Mouse (Mus musculus) liver, embryonic 16.5 days (tissue): ENCODE data around the gene Jup. TPM values are rescaled to one million over a fixed set of nuclear protein-coding genes. Genes with fewer than 3 reads are reported as not detected.
"Not testable (repeated sequence)": the region's sequence is repeated elsewhere in the genome, so short reads cannot be mapped to it uniquely, and the experiment has no call there.

Source experiments
- ATAC-seq: fragments of 200-750 bp; cut with Nextera tagmentation; 2 replicates; pipeline ENCODE4 v1.8.0; 2017; ENCODE audit warnings: low read depth, mild to moderate bottlenecking, moderate number of reproducible peaks, moderate library complexity
- H3K27ac ChIP-seq: fragments of 300-500 bp; sonication (generic); 2 replicates; pipeline ENCODE4 v1.5.1; 2014; ENCODE audit warnings: mild to moderate bottlenecking, low read length
- H3K27me3 ChIP-seq: fragments of 300-500 bp; sonication (generic); 2 replicates; pipeline ENCODE4 v1.6.1; 2014; ENCODE audit warnings: low read depth, low read length, mixed read lengths; ENCODE audit not compliant: control insufficient read depth, insufficient read depth
- H3K36me3 ChIP-seq: fragments of 300-500 bp; sonication (generic); 2 replicates; pipeline ENCODE4 v1.6.1; 2014; ENCODE audit warnings: mild to moderate bottlenecking; ENCODE audit not compliant: control insufficient read depth, insufficient read depth
- H3K4me1 ChIP-seq: fragments of 300-500 bp; sonication (generic); 2 replicates; pipeline ENCODE4 v1.6.1; 2014; ENCODE audit warnings: low read depth, low read length, mixed read lengths; ENCODE audit not compliant: control insufficient read depth
- H3K4me2 ChIP-seq: fragments of 300-500 bp; sonication (generic); 2 replicates; pipeline ENCODE4 v1.6.1; 2014; ENCODE audit warnings: low read depth, low read length, mixed read lengths
- H3K4me3 ChIP-seq: fragments of 300-500 bp; sonication (generic); 2 replicates; pipeline ENCODE4 v1.5.1; 2014; ENCODE audit warnings: low read depth, mild to moderate bottlenecking, low read length
- H3K9ac ChIP-seq: fragments of 300-500 bp; sonication (generic); 2 replicates; pipeline ENCODE4 v1.6.1; 2014; ENCODE audit warnings: low read depth, low read length
- H3K9me3 ChIP-seq: fragments of 300-500 bp; sonication (generic); replicated peaks from 2 replicates; pipeline ENCODE4 v1.6.1; 2016; ENCODE audit warnings: low read length; ENCODE audit not compliant: control insufficient read depth
- WGBS: fragments of 180-500 bp; shearing (Covaris S2); extraction: QIAGEN DNeasy Blood & Tissue Kit; methylation state at CpG from one replicate; pipeline ENCODE4 v1.1.7; 2014; ENCODE audit not compliant: insufficient replicate concordance; 5-methylcytosine and 5-hydroxymethylcytosine counted together
- polyA plus RNA-seq: library from polyadenylated mRNA; unstranded; fragments of >200 nt; fragmentation: Nextera tagmentation; extraction: Ambion mirVana; gene quantifications from 2 replicates; pipeline ENCODE4 v1.2.1, GENCODE M21; 2015

The Jup gene
- polyA plus RNA-seq, 1 experiment from 2014 or later = 17.7 TPM

GRCm38 (mm10) chr11:100332766-100333515 lies 64.6 kb downstream of the Jup start:
- Histone ChIP-seq H3K4me1 (no peaks in the 10 kb centered on the region), H3K4me3 (no peak overlapping the region), H3K27ac (no peak overlapping the region), H3K27me3 (no peaks in the 10 kb centered on the region), H3K4me2 (no peak overlapping the region), H3K36me3 (no peaks in the 10 kb centered on the region), H3K9me3 (no peaks in the 10 kb centered on the region), H3K9ac (no peak overlapping the region)
- WGBS = 60% methylated on average over 9 of the region's 9 CpGs
- ATAC-seq = no peak

- H3K27ac ChIP-seq, H3K9me3 ChIP-seq, H3K4me2 ChIP-seq, H3K4me1 ChIP-seq, H3K9ac ChIP-seq, ATAC-seq, H3K36me3 ChIP-seq, H3K4me3 ChIP-seq, H3K27me3 ChIP-seq: not testable (repeated sequence)
- WGBS = 55% methylated on average over 8 of the region's 8 CpGs
Observed at GRCm38 (mm10) chr11:100330816-100331375, 66.7 kb downstream of the Jup start.

GRCm38 (mm10) chr11:100330235-100330634 lies 67.3 kb downstream of the Jup start:
- no peak overlapping the region for H3K27ac ChIP-seq
- 62% methylated on average over 16 of the region's 16 CpGs for WGBS
- no peak for ATAC-seq

GRCm38 (mm10) chr11:100327761-100328160 lies 69.8 kb downstream of the Jup start:
- no peak for ATAC-seq
- Histone ChIP-seq H3K4me1 (no peaks in the 10 kb centered on the region), H3K27me3 (no peaks in the 10 kb centered on the region), H3K9me3 (no peaks in the 10 kb centered on the region), H3K9ac (no peak overlapping the region), H3K4me2 (no peak overlapping the region), H3K27ac (no peak overlapping the region), H3K4me3 (no peak overlapping the region), H3K36me3 (no peaks in the 10 kb centered on the region)
- WGBS = 44% methylated on average over 6 of the region's 6 CpGs

More at GRCm38 (mm10) chr11:100330235-100330634, 67.3 kb downstream of the Jup start:
- H3K27me3 ChIP-seq = no peaks in the 10 kb centered on the region
- H3K36me3 ChIP-seq = no peaks in the 10 kb centered on the region
- no peak overlapping the region for H3K9ac ChIP-seq
- no peak overlapping the region for H3K4me2 ChIP-seq
- no peak overlapping the region for H3K4me3 ChIP-seq
- H3K4me1 ChIP-seq = no peaks in the 10 kb centered on the region
- no peaks in the 10 kb centered on the region for H3K9me3 ChIP-seq

GRCm38 (mm10) chr11:100327316-100327715 lies 70.2 kb downstream of the Jup start:
- no peak overlapping the region for H3K27ac ChIP-seq
- peaks cover 2% of the 10 kb centered on the region; the same call in 1 of the 2 replicates for H3K4me1 ChIP-seq
- H3K9me3 ChIP-seq = no peaks in the 10 kb centered on the region
- H3K36me3 ChIP-seq = peaks cover 3% of the 10 kb centered on the region
- no peak overlapping the region for H3K4me2 ChIP-seq
- no peak overlapping the region for H3K4me3 ChIP-seq
- no peak overlapping the region for H3K9ac ChIP-seq
- WGBS = 66% methylated on average over 11 of the region's 11 CpGs
- ATAC-seq = no peak
- no peaks in the 10 kb centered on the region for H3K27me3 ChIP-seq

- Histone ChIP-seq H3K4me1 (peaks cover 13% of the 10 kb centered on the region), H3K27me3 (no peaks in the 10 kb centered on the region), H3K9ac (no peak overlapping the region), H3K4me3 (no peak overlapping the region), H3K27ac (no peak overlapping the region), H3K9me3 (no peaks in the 10 kb centered on the region), H3K36me3 (peaks cover 19% of the 10 kb centered on the region), H3K4me2 (no peak overlapping the region)
- no peak for ATAC-seq
- WGBS = 66% methylated on average over 11 of the region's 11 CpGs
Observed at GRCm38 (mm10) chr11:100325062-100325629, 72.4 kb downstream of the Jup start.

GRCm38 (mm10) chr11:100323578-100323977 lies 74.0 kb downstream of the Jup start:
- Histone ChIP-seq H3K27me3 (no peaks in the 10 kb centered on the region), H3K4me1 (peaks cover 18% of the 10 kb centered on the region), H3K36me3 (peaks cover 19% of the 10 kb centered on the region), H3K27ac (no peak overlapping the region), H3K4me3 (no peak overlapping the region), H3K9me3 (no peaks in the 10 kb centered on the region), H3K9ac (no peak overlapping the region), H3K4me2 (no peak overlapping the region)
- 10% methylated on average over 3 of the region's 3 CpGs for WGBS
- no peak for ATAC-seq

- no peak for ATAC-seq
- Histone ChIP-seq H3K4me2 (peak overlapping the region; percentile 10; the same call in 1 of the 2 replicates), H3K27me3 (no peaks in the 10 kb centered on the region), H3K4me1 (peaks cover 27% of the 10 kb centered on the region), H3K9me3 (no peaks in the 10 kb centered on the region), H3K9ac (peak overlapping the region; percentile 23; the same call in 1 of the 2 replicates), H3K36me3 (peaks cover 19% of the 10 kb centered on the region), H3K27ac (peak overlapping the region; percentile 21; the same call in 1 of the 2 replicates), H3K4me3 (peak overlapping the region; percentile 23; the same call in 1 of the 2 replicates)
- WGBS = 51% methylated on average over 3 of the region's 3 CpGs
Observed at GRCm38 (mm10) chr11:100322591-100323258, 74.8 kb downstream of the Jup start.
